Mouse (Mus musculus) spleen, adult 2 months (tissue): ENCODE measurements around the gene Map3k9.

Experiments
- CTCF ChIP-seq: fragments of 200-500 bp; IDR thresholded peaks from 2 replicates; pipeline ENCODE4 v1.5.1; 2011; ENCODE audit warnings: mild to moderate bottlenecking, inconsistent platforms; ENCODE audit not compliant: insufficient read depth, insufficient read length, insufficient replicate concordance; ENCODE audit errors: extremely low read depth
- POLR2A ChIP-seq: fragments of 200-500 bp; IDR thresholded peaks from 2 replicates; pipeline ENCODE4 v1.6.1; 2011; ENCODE audit warnings: low read depth, low read length, inconsistent platforms

GRCm38 (mm10) chr12:81702903-81703302 is 78.1 kb downstream of the Map3k9 start:
- TF ChIP-seq CTCF, result no peak
- no peak for TF ChIP-seq POLR2A
